Mouse (Mus musculus) heart, postnatal 10 days (tissue): ENCODE data around the gene Col4a2. TPM values are rescaled to one million over a fixed set of nuclear protein-coding genes. Genes with fewer than 3 reads are reported as not detected.
A peak's percentile ranks its signal among the peaks of the same experiment; 100 is the strongest.

Experiments used
- DNase-seq, 2 experiments: peaks; one replicate each; pipeline ENCODE4 v3.0.0; 2021
- intact Hi-C: fragments of 180-260 bp; cut with DNase I; formaldehyde crosslinking; loops from one replicate; pipeline ENCODE4 v1.15.1; 2025
- total RNA-seq, 2 experiments: library from RNA; stranded (reverse); gene quantifications; 2 replicates each; pipeline ENCODE4 v1.2.3; 2021

Col4a2 gene
- total RNA-seq, 2 experiments from 2014 or later, result 697 to 713 TPM

GRCm38 (mm10) chr8:11352514-11352913 is 39.9 kb downstream of the Col4a2 start:
- DNase-seq, result no peak
- intact Hi-C loops, result no loop called here

- intact Hi-C loops, result no loop called here
- no peak for DNase-seq
Measured at GRCm38 (mm10) chr8:11354800-11355451, 42.3 kb downstream of the Col4a2 start.

DNA sequence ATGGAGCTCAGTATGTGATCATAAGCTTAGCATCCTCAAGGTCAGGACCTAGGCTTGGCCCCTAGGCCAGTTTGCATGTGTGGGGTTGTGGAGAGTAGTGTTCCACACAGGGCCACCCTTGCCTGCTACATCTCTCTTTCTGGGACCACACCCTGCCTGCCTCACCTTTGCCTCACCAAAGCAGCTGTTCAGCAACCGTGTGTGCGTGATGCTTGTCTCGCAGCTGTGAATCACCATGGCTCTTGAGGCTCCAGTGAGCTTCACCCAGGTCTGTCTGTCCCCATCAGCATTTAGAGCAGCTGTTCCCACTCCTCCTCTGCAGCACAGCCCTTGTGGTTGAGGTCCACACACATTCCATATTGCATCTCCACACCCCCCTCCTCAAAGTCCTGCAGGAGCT is 43.3 kb downstream of the Col4a2 start:
- intact Hi-C loops, result no loop called here
- DNase-seq, result no peak

- DNase-seq, result no peak
- intact Hi-C loops, result no loop called here
Measured at GRCm38 (mm10) chr8:11356776-11357175, 44.2 kb downstream of the Col4a2 start.

- intact Hi-C loops, result no loop called here
- peak; percentile 52 to 62 for DNase-seq
Measured at GRCm38 (mm10) chr8:11357921-11358436, 45.4 kb downstream of the Col4a2 start.

DNA sequence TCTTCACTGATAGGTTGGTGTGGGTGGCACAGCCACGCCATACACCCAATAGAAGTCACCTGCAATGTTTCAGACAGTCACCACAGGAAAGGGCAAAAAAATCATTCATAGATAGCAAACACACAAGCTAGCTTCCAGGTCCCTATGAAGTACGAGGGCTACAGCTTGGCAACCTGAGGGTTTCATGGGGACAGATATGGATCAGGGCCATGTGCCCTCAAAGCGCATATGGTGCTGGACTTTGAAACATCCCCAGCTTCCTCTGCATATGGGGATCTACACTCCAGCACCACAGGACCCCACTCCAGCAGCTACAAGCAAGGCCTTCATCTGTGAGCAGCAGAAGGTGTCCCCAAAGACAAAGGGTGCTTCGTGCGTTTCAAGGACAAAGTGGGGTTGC is 47.2 kb downstream of the Col4a2 start:
- intact Hi-C loops, result no loop called here

DNA sequence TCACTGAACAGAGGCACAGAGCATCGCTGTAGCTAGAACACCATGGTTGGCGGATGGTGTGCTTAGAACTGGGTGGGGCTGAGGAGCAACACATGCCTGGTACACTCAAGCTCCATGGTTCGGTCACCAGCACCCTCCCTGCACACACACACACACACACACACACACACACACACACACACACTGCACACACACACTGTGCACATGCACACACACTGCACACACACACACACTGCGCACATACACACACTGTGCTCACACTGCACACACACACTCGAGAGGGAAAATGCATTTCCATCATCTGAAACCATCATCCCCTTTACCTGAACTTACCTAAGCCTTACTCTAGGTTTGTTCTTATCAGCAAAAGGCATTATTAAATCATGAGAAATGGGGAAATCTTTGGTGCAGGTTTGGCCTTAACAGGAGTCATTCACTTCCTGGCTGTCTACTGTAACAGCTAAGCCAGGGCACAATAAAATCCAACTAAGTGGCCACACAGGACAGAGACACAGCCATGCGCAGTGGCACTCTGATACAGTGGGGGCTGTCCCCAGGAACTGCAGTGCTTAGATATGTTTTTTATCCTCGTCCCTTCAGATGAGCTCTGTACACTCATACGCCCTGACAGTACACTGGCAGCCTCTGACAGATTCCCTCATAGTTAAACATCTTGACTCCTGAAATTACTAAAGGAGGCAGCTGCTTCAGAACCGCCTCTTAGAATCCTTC is 49.1 kb downstream of the Col4a2 start:
- intact Hi-C loops, result no loop called here

More for the DNA sequence above, 47.2 kb downstream of the Col4a2 start:
- no peak for DNase-seq

GRCm38 (mm10) chr8:11362278-11363214 is 49.9 kb downstream of the Col4a2 start:
- intact Hi-C loops, result no loop called here
- peak in 1 of 2 experiments; percentile 45 for DNase-seq

More for the DNA sequence above, 49.1 kb downstream of the Col4a2 start:
- DNase-seq, result no peak

GRCm38 (mm10) chr8:11363340-11364126 is 50.9 kb downstream of the Col4a2 start:
- intact Hi-C loops, result no loop called here
- peak in 1 of 2 experiments; percentile 42 for DNase-seq

DNA sequence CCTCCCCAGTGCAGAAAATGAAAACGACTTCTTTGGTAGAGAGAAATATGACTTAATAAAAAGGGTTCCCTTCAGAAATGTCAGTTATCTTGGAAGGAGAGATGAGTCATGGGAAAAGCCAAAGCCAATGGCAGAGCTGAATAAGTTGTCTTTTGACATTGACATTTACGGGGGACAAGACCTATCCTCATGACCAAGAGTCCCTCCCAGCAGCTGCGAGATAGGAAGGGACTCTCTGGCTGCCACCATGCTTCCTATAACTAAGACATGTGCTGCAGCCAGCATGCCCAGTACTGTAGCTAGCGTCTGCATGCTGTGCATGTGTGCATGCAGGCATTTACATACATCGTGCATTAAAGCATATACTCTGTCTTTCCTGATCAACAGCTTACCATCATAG is 53.6 kb downstream of the Col4a2 start:
- intact Hi-C loops, result no loop called here

GRCm38 (mm10) chr8:11366741-11367140 is 54.1 kb downstream of the Col4a2 start:
- peak in 1 of 2 experiments; percentile 44 for DNase-seq
- intact Hi-C loops, result no loop called here

More for the DNA sequence above, 53.6 kb downstream of the Col4a2 start:
- no peak for DNase-seq

DNA sequence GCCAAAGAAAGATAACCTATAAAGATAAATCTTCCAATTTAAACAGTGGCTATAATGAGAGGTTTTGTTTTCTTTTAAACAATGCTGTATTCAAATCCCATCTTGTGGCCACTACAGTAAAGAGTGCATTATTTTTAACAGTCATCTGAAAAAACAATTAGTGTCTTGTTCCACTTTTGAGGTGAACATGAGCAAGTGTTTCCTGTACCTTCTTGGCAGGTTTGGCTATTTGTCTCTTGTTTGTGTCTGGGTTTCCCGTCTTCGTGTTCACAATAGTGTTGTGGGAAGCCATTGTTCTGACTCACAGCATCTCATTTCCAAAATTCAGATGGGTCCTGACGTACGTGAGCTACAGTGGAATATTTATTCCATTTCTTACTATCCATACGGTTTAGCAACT is 55.1 kb downstream of the Col4a2 start:
- intact Hi-C loops, result no loop called here

GRCm38 (mm10) chr8:11369526-11370203 is 57.1 kb downstream of the Col4a2 start:
- DNase-seq, result no peak
- intact Hi-C loops, result no loop called here

More for the DNA sequence above, 55.1 kb downstream of the Col4a2 start:
- no peak for DNase-seq

DNA sequence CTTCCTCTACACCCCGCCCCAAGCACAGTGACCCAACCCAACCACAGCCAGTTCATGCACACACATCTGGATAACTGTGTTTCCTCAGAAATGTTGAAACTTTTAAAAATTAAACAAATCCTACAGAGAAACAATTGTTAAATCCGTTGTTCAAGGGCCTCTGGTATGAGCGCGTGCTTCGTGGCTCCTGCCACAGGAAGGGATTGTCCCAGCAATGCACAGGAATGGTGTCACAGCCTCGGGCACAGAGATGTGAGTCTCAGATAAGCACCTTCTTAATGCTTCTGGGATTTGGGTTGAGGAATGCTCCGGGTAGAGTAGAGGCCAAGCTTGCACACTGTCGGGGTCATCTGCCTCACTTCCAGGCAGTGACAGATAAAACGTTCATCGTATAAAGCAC is 58.7 kb downstream of the Col4a2 start:
- intact Hi-C loops, result no loop called here
- no peak for DNase-seq

GRCm38 (mm10) chr8:11372080-11372479 is 59.5 kb downstream of the Col4a2 start:
- intact Hi-C loops, result no loop called here
- no peak for DNase-seq

DNA sequence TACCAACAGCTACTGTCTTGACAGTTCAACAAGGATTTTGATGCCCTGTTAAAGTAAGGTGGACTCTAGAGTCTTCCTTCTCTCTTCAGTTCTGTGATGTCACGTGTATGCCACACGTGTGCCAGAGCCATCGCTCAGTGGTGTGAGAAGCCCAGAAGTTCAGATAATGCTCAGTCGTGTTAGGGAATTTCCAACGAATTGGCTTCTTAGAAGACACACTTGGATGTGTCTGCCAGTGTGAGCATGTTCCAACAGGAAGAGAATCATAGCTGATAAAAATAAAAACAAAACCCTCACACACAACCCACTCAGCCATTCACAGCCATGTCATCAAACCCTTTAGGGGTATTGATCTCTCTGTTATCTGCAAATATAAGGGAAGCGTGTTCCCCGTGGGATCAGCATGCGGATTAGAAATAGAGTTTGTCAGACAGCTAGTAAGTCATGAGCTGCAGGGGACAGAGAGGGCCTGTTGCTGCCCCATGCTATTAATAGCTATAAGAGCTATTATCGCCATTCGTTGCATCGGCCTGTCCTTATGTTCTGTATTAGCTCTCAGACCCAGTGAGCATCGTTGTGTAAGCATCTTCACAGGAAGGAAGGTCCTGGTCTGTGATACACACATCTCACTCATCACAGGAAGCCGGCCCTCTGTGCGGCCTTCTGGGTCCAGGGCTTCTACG is 61.2 kb downstream of the Col4a2 start:
- intact Hi-C loops, result no loop called here
- no peak for DNase-seq

DNA sequence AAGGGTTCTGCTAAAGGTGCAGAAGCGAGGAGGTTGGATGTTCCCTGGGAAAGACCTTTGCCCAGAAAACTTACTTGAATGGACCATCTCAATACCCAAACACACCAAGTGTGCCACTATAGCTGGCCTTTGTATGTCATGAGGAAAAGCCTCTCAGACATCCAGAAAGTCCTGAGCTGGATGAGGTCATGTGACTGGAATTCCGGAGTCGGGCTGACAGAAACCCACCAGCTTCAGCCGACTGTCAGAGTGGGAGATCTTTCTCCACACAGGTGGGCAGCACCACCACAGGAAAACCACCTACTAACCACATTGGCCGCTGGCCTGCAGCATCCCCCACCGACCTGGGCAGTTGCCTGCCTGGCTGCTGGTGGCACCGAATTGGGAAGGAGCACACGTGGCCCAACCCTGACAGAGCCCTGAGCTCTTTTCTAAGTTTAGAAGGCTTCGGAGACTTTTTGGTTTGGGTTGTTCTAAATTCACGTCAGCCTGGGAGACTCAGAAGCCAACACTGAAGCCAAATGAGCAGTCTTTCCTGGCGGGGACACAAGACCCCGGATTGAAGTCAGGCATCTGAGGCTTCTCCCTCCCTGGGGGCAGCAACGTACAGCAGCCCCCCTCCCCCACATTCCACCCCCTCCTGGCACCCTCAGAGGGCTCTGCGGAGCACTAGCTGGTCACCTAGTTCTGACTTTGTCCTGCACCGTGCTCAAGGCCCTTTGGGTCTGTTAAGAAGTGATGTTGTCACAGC is 61.9 kb downstream of the Col4a2 start:
- DNase-seq, result peak in 1 of 2 experiments; percentile 46
- intact Hi-C loops, result no loop called here
